Mouse (Mus musculus) small intestine, adult 2 months (tissue): ENCODE data around the gene Mndal.

Experiments
- CTCF ChIP-seq: fragments of 200-500 bp; IDR thresholded peaks from 2 replicates; pipeline ENCODE4 v1.5.1; 2012; ENCODE audit warnings: low read depth, mild to moderate bottlenecking, control low read depth, inconsistent platforms, low read length, moderate library complexity, mixed read lengths; ENCODE audit not compliant: insufficient replicate concordance, insufficient read length; ENCODE audit errors: extremely low read depth
- POLR2A ChIP-seq: fragments of 200-500 bp; IDR thresholded peaks from 2 replicates; pipeline ENCODE4 v1.6.1; 2012; ENCODE audit warnings: low read depth, mild to moderate bottlenecking, control low read depth, inconsistent platforms, low read length, moderate library complexity

GRCm38 (mm10) chr1:173953563-173953962 is 11.3 kb upstream of the Mndal start:
- no peak for TF ChIP-seq CTCF
- TF ChIP-seq POLR2A: no peak
